Mouse (Mus musculus) erythroid progenitor cell, adult 5-6 weeks (primary cell): Measurements from ENCODE around the gene Rpl27. TPM values are rescaled to one million over a fixed set of nuclear protein-coding genes. Genes with fewer than 3 reads are reported as not detected.
"Not testable (repeated sequence)": the region's sequence is repeated elsewhere in the genome, so short reads cannot be mapped to it uniquely, and the experiment has no call there.

Source experiments
- ATAC-seq: replicated peaks from 2 replicates; pipeline ENCODE4 v1.8.0; 2016; ENCODE audit warnings: moderate number of reproducible peaks, mild to moderate bottlenecking, moderate TSS enrichment, inconsistent platforms; ENCODE audit not compliant: poor library complexity, low FRiP score, severe bottlenecking
- total RNA-seq, 2 experiments: library from RNA; stranded (forward) in 1 of 2; stranded (reverse) in 1 of 2; fragments of 150-400 nt in 1 of 2; fragments of 186-747, 209-891 nt in 1 of 2; gene quantifications; 2 replicates each; pipeline versions ENCODE4 v1.2.3 to v1.2.4; 2015 to 2017; ENCODE audit warnings: low replicate concordance in 2 of 2

Gene Rpl27
- total RNA-seq, 2 experiments from 2014 or later, result 179 to 615 TPM

GRCm38 (mm10) chr11:101465869-101466551 is 23.9 kb downstream of the Rpl27 start, which contains the start of gene Vat1:
Gene Vat1 (minus strand): TSS chr11:101466230.
- ATAC-seq, result peak; percentile 66

GRCm38 (mm10) chr11:101466552-101466950 is 24.5 kb downstream of the Rpl27 start:
- ATAC-seq, result not testable (repeated sequence)

GRCm38 (mm10) chr11:101467477-101468262 is 25.6 kb downstream of the Rpl27 start:
- ATAC-seq, result no peak

- no peak for ATAC-seq
Measured at GRCm38 (mm10) chr11:101468263-101468688, 26.2 kb downstream of the Rpl27 start.

- ATAC-seq, result no peak
Measured at GRCm38 (mm10) chr11:101468731-101469130, 26.6 kb downstream of the Rpl27 start.

- ATAC-seq, result no peak
Measured at GRCm38 (mm10) chr11:101469155-101469554, 27.1 kb downstream of the Rpl27 start.

- ATAC-seq, result no peak
Measured at GRCm38 (mm10) chr11:101470206-101470605, 28.1 kb downstream of the Rpl27 start.

GRCm38 (mm10) chr11:101471926-101472325 is 29.8 kb downstream of the Rpl27 start:
- ATAC-seq, result no peak

GRCm38 (mm10) chr11:101472336-101472735 is 30.2 kb downstream of the Rpl27 start:
- no peak for ATAC-seq

GRCm38 (mm10) chr11:101473686-101474085 is 31.6 kb downstream of the Rpl27 start:
- ATAC-seq, result not testable (repeated sequence)

GRCm38 (mm10) chr11:101474298-101474697 is 32.2 kb downstream of the Rpl27 start:
- ATAC-seq, result no peak

- ATAC-seq, result not testable (repeated sequence)
Measured at GRCm38 (mm10) chr11:101476361-101476760, 34.3 kb downstream of the Rpl27 start.

GRCm38 (mm10) chr11:101477194-101477551 is 35.1 kb downstream of the Rpl27 start:
- ATAC-seq, result no peak

GRCm38 (mm10) chr11:101477552-101478211 is 35.6 kb downstream of the Rpl27 start:
- no peak for ATAC-seq

GRCm38 (mm10) chr11:101479171-101479635 is 37.1 kb downstream of the Rpl27 start:
- ATAC-seq, result no peak

- no peak for ATAC-seq
Measured at GRCm38 (mm10) chr11:101480912-101481311, 38.8 kb downstream of the Rpl27 start.

GRCm38 (mm10) chr11:101483804-101484203 is 41.7 kb downstream of the Rpl27 start:
- no peak for ATAC-seq

GRCm38 (mm10) chr11:101484245-101484644 is 42.1 kb downstream of the Rpl27 start:
- ATAC-seq, result no peak

GRCm38 (mm10) chr11:101484814-101485213 is 42.7 kb downstream of the Rpl27 start:
- no peak for ATAC-seq

GRCm38 (mm10) chr11:101485509-101486028 is 43.5 kb downstream of the Rpl27 start:
- peak; percentile 72 for ATAC-seq
